Mouse (Mus musculus): ENCODE data around the gene Stmnd1. TPM values are rescaled to one million over a fixed set of nuclear protein-coding genes. Genes with fewer than 3 reads are reported as not detected.
A peak's percentile ranks its signal among the peaks of the same experiment; 100 is the strongest.

Gene Stmnd1
- polyA plus RNA-seq, 2 experiments, result not detected

DNA sequence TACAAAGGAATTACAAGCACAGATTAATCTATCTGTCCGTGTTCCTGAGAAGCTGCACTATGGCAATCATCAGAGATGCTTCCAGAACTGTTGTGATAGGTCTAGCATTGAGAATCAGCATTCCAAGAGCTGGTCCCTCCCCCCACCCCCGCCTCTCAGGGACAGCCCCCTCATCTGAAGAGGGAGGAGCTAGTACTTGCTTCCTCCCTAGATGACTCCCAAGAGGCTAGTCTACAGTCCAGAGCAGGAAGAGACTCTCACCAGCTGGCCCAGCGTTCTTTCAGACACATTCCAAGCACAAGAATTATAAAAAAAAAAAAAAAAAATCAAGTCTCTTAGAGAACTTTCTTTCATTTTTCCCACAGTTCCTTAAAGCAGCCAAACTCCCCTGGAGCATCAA, 5.2 kb upstream of the Stmnd1 start:
- H3K9ac ChIP-seq (replicated peaks), result no peak overlapping the region
- WGBS (ENCODE audit: insufficient replicate concordance), result 31% methylated on average over 3 of the region's 3 CpGs
- no peak for ATAC-seq (ENCODE audit: insufficient read depth)
- no peaks in the 10 kb centered on the region for H3K27me3 ChIP-seq (ENCODE audit: control insufficient read depth, insufficient read depth, low read length)
- H3K27ac ChIP-seq, result no peak overlapping the region
- peaks cover 0 to 16% of the 10 kb centered on the region in 2 experiments; a peak in 2 of 4 replicates for H3K4me1 ChIP-seq (replicated peaks; ENCODE audit: control insufficient read depth in 2 of 2, insufficient read depth in 2 of 2, low read length in 1 of 2)
- no peaks in the 10 kb centered on the region for H3K9me3 ChIP-seq (ENCODE audit: control insufficient read depth, low read length)
- no peak overlapping the region for H3K4me3 ChIP-seq (ENCODE audit: insufficient read depth in 1 of 2, low read depth in 2 of 2, low read length in 2 of 2)
- TF ChIP-seq CTCF (IDR thresholded peaks at IDR 0.05; ENCODE audit: low read depth), result no peak
- no peak for TF ChIP-seq EP300 (IDR thresholded peaks at IDR 0.05; ENCODE audit: low read depth)
- no peak overlapping the region for H3K4me2 ChIP-seq (ENCODE audit: low read depth)
- no peaks in the 10 kb centered on the region for H3K36me3 ChIP-seq (replicated peaks; ENCODE audit: control insufficient read depth, insufficient read depth, low read depth)
- no peak for DNase-seq (ENCODE audit: low read depth in 3 of 3, low spot score in 3 of 3)

DNA sequence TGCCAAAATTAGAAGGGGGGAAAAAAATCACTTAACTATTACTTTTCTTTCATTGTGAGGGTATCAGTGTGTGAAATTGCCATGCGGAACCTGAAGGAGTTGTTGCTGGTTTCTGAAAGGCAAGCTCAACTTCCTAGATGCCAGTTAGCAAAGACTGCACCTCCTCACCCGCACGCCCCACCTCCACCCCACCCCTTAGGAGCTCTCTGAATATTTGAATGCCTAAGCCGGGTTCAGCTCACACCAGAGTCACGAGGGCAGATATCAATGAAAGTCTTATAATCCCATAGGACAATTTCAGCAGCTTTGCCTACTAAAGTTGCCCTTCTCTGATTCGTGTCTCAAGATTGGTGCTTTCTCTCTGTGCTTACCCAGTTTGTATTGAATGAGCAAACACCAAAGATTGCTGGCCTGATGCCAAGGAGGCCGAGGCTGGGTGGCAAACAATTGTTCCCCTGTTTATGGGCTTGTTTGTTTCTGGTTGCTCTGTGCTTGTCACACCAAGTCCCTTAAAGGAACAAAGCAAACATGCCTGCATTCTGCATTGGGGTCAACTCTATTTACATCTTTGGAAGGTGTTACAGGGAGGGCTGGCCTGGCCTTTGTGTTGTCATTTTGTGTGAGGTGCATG, 4.6 kb upstream of the Stmnd1 start:
- no peak overlapping the region for H3K27ac ChIP-seq
- no peaks in the 10 kb centered on the region for H3K27me3 ChIP-seq (ENCODE audit: control insufficient read depth, insufficient read depth, low read length)
- no peak overlapping the region for H3K4me2 ChIP-seq (ENCODE audit: low read depth)
- no peaks in the 10 kb centered on the region for H3K36me3 ChIP-seq (replicated peaks; ENCODE audit: control insufficient read depth, insufficient read depth, low read depth)
- H3K4me3 ChIP-seq (ENCODE audit: insufficient read depth in 1 of 2, low read depth in 2 of 2, low read length in 2 of 2), result no peak overlapping the region
- no peak overlapping the region for H3K9ac ChIP-seq (replicated peaks)
- ATAC-seq (ENCODE audit: insufficient read depth), result no peak
- no peaks in the 10 kb centered on the region for H3K9me3 ChIP-seq (ENCODE audit: control insufficient read depth, low read length)
- TF ChIP-seq CTCF (IDR thresholded peaks at IDR 0.05; ENCODE audit: low read depth) (no peak), EP300 (IDR thresholded peaks at IDR 0.05; ENCODE audit: low read depth) (no peak)
- DNase-seq (ENCODE audit: low read depth in 3 of 3, low spot score in 3 of 3), result no peak
- H3K4me1 ChIP-seq (replicated peaks; ENCODE audit: control insufficient read depth in 2 of 2, insufficient read depth in 2 of 2, low read length in 1 of 2), result peaks cover 0 to 16% of the 10 kb centered on the region in 2 experiments; a peak in 2 of 4 replicates
- 47% methylated on average over 7 of the region's 7 CpGs for WGBS (ENCODE audit: insufficient replicate concordance)

DNA sequence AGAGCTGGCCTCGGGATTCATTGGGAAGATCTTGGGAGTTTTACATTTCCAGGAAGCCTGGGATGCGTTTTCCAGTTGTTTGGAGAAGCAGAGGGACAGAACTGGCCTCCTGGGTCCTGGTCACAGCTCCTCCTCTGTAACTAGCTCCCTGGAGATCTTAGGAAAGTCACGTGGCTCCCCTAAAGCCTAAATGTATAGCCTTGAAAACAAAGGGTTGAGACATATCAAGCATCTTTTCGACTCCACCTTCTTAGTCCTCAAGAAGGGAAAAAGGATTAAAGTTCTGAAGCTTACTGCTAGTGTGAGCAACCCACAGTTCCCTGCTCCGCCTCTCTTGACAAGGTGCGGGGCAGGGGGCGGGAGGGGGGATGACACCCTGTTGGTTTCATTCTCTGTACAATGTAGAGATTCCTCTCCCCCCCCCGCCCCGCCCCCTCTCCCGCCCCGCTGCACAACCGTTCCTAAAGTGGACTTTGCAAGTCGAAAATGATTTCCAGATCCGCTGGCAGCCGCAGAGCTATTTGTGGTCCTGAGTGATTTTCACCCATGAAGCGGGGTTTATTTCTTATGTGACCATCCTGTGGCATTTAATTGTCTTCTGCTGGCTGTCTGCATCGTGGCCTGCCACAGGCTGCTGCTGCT, 589 bp upstream of the Stmnd1 start:
- no peak for ATAC-seq (ENCODE audit: insufficient read depth)
- H3K9ac ChIP-seq (replicated peaks), result no peak overlapping the region
- H3K9me3 ChIP-seq (ENCODE audit: control insufficient read depth, low read length), result no peaks in the 10 kb centered on the region
- no peak overlapping the region for H3K27ac ChIP-seq
- 14% methylated on average over 14 of the region's 17 CpGs for WGBS (ENCODE audit: insufficient replicate concordance)
- no peak for DNase-seq (ENCODE audit: low read depth in 3 of 3, low spot score in 3 of 3)
- peaks cover 0 to 11% of the 10 kb centered on the region in 2 experiments; a peak in 2 of 4 replicates for H3K4me1 ChIP-seq (replicated peaks; ENCODE audit: control insufficient read depth in 2 of 2, insufficient read depth in 2 of 2, low read length in 1 of 2)
- H3K27me3 ChIP-seq (ENCODE audit: control insufficient read depth, insufficient read depth, low read length), result no peaks in the 10 kb centered on the region
- no peaks in the 10 kb centered on the region for H3K36me3 ChIP-seq (replicated peaks; ENCODE audit: control insufficient read depth, insufficient read depth, low read depth)
- H3K4me2 ChIP-seq (ENCODE audit: low read depth), result peak overlapping the region; percentile 26
- TF ChIP-seq CTCF (IDR thresholded peaks at IDR 0.05; ENCODE audit: low read depth) (no peak), EP300 (IDR thresholded peaks at IDR 0.05; ENCODE audit: low read depth) (no peak)
- no peak overlapping the region for H3K4me3 ChIP-seq (ENCODE audit: insufficient read depth in 1 of 2, low read depth in 2 of 2, low read length in 2 of 2)

DNA sequence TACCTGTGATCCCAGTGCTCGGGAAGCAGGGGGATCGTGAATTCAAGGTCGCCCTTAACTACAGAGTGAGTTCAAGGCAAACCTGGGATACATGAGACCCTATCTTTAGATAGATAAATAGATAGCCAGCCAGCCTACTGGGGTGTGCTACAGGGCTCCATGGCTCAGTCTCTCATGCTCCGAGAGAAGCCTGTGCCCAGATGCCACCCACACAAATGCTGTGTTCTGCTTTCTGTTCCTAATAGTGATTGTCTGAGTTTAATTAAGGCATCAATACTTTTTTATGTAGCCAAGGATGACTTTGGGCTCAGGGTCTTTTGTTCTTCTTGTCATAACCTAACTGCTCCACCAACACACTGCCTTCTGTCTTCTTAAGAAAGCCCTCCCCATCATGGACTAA, 2.2 kb downstream of the Stmnd1 start:
- Histone ChIP-seq H3K9me3 (ENCODE audit: control insufficient read depth, low read length) (no peaks in the 10 kb centered on the region), H3K4me3 (ENCODE audit: insufficient read depth in 1 of 2, low read depth in 2 of 2, low read length in 2 of 2) (no peak overlapping the region), H3K4me2 (ENCODE audit: low read depth) (no peak overlapping the region), H3K4me1 (replicated peaks; ENCODE audit: control insufficient read depth in 2 of 2, insufficient read depth in 2 of 2, low read length in 1 of 2) (0 out of 4 replicates have a peak, but pooled peaks cover 0 to 1% of the 10 kb centered on the region in 2 experiments), H3K27me3 (ENCODE audit: control insufficient read depth, insufficient read depth, low read length) (no peaks in the 10 kb centered on the region), H3K9ac (replicated peaks) (no peak overlapping the region), H3K36me3 (replicated peaks; ENCODE audit: control insufficient read depth, insufficient read depth, low read depth) (no peaks in the 10 kb centered on the region), H3K27ac (no peak overlapping the region)
- no peak for TF ChIP-seq EP300 (IDR thresholded peaks at IDR 0.05; ENCODE audit: low read depth)
- TF ChIP-seq CTCF (IDR thresholded peaks at IDR 0.05; ENCODE audit: low read depth), result no peak
- 74% methylated on average over 4 of the region's 4 CpGs for WGBS (ENCODE audit: insufficient replicate concordance)
- DNase-seq (ENCODE audit: low read depth in 3 of 3, low spot score in 3 of 3), result no peak
- no peak for ATAC-seq (ENCODE audit: insufficient read depth)

DNA sequence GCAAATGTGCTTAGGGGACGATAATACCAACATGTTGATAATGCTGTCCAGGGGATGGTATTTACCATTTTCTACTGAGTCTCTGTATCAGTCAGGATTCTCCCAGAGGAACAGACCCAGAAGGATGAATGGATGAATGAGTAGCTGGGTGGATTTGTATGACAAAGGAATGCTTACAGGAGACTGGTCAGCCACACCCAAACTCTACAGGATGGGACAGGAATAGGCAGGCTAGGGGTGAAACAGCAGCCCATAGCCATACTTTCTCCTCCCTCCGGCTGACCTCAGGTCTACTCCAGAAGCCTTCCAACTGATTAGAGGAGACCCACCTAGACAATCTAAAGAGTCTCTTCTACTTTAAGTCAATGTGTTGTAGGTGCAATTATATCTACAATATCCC, 9.0 kb downstream of the Stmnd1 start:
- no peak for ATAC-seq (ENCODE audit: insufficient read depth)
- no peaks in the 10 kb centered on the region for H3K27me3 ChIP-seq (ENCODE audit: control insufficient read depth, insufficient read depth, low read length)
- no peaks in the 10 kb centered on the region for H3K4me1 ChIP-seq (replicated peaks; ENCODE audit: control insufficient read depth in 2 of 2, insufficient read depth in 2 of 2, low read length in 1 of 2)
- no peaks in the 10 kb centered on the region for H3K9me3 ChIP-seq (ENCODE audit: control insufficient read depth, low read length)
- 70% methylated on average over 2 of the region's 2 CpGs for WGBS (ENCODE audit: insufficient replicate concordance)
- no peak overlapping the region for H3K4me3 ChIP-seq (ENCODE audit: insufficient read depth in 1 of 2, low read depth in 2 of 2, low read length in 2 of 2)
- no peaks in the 10 kb centered on the region for H3K36me3 ChIP-seq (replicated peaks; ENCODE audit: control insufficient read depth, insufficient read depth, low read depth)
- no peak for TF ChIP-seq EP300 (IDR thresholded peaks at IDR 0.05; ENCODE audit: low read depth)
- no peak for TF ChIP-seq CTCF (IDR thresholded peaks at IDR 0.05; ENCODE audit: low read depth)
- no peak for DNase-seq (ENCODE audit: low read depth in 3 of 3, low spot score in 3 of 3)
- no peak overlapping the region for H3K9ac ChIP-seq (replicated peaks)
- H3K27ac ChIP-seq, result no peak overlapping the region
- H3K4me2 ChIP-seq (ENCODE audit: low read depth), result no peak overlapping the region
